Mouse (Mus musculus): ENCODE measurements around the gene Gm49358.

GRCm38 (mm10) chr10:86755816-86756502 lies 7.8 kb upstream of the Gm49358 start:
- TF ChIP-seq CTCF (IDR thresholded peaks at IDR 0.05; ENCODE audit: low read depth) (no peak), EP300 (IDR thresholded peaks at IDR 0.05; ENCODE audit: low read depth) (no peak)

Data from liver, postnatal 0 days (tissue).